Mouse (Mus musculus) cerebellum, adult (tissue): Measurements from ENCODE around the gene Olfr1462.

Experiments
- ATAC-seq: cut with Nextera tagmentation; 2 replicates; pipeline ENCODE4 v1.9.2; 2017; ENCODE audit warnings: mild to moderate bottlenecking, moderate library complexity, mixed read lengths; ENCODE audit not compliant: insufficient number of reproducible peaks, low FRiP score, low TSS enrichment

The Olfr1462 gene

GRCm38 (mm10) chr19:13185434-13185833, at the start of gene Olfr1462:
Olfr1462 (plus strand) TSS chr19:13185734.
- no peak for ATAC-seq

DNA sequence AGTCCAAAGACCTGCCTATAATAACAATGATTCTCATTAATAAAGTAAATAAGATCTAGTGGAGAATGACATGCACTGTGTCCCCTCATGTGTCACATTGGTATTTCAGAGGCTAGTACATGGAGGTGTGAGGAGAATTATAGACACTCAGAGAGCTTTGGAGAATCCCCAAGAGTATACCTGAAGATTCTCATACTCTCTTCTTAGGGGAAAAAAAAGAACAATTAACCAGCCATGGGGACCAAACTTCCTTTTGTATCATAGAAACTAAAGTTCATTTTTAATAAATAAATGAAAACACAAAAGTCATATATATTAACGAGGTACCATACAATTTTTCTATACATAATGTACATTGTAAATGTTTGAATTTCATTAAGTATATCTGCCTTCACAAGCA, 36.1 kb upstream of the Olfr1462 start, which contains the start of gene Olfr1459:
Gene Olfr1459 (minus strand): TSS at position 101 of the 400 bp plus-strand sequence.
- ATAC-seq, result no peak

DNA sequence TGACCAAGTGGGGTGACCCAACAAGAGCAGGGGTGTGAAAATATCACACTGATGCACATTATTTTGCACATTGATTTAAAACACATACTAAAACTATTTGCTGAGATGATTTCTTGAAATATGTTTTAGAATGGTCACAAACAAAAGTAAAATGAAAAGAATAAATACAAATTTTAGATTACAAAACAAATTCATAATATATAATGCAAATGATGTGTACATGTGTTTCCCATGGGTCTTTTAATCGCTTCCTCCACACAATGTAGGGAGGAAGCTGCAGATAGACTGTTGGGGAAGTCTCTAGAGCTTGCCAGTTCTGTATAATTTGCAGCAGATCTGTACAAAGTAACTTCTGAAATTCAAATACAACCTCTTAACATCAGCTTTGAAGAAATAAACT, 22.8 kb upstream of the Olfr1462 start, which contains the start of gene Olfr1461:
Gene Olfr1461 (plus strand): TSS at position 301 of the 400 bp plus-strand sequence.
- ATAC-seq, result no peak

- no peak for ATAC-seq
These were observed 36.1 kb downstream of the Olfr1462 start for GRCm38 (mm10) chr19:13221666-13222065.

DNA sequence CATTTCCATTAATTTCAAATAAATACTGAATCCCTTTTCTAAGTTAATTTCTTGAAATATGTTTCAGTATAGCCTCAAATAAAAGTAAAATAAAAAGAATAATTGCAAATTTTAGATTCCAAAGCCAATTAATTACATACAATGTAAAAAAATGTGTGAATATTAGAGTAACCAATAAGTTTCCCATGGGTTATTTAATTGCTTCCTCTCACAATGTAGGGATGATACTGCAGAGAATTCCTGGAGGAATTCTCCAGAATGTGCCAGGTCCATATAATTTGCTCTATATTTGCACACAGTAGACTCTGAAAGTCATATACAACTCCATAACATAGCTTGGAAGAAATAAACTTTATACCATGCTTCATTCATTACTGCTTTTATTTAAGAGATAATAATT, 45.5 kb downstream of the Olfr1462 start, which contains the start of gene Olfr1463:
Gene Olfr1463 (plus strand): TSS at position 301 of the 400 bp plus-strand sequence.
- ATAC-seq, result no peak
